Mouse (Mus musculus): ENCODE measurements around the gene Asic2. TPM values are rescaled to one million over a fixed set of nuclear protein-coding genes. Genes with fewer than 3 reads are reported as not detected.

The Asic2 gene
- polyA plus RNA-seq, 2 experiments = 0.01 to 0.04 TPM

- no peaks in the 10 kb centered on the region for H3K36me3 ChIP-seq (replicated peaks; ENCODE audit: control insufficient read depth, insufficient read depth, low read depth)
- WGBS (ENCODE audit: insufficient replicate concordance) = 41% methylated on average over 3 of the region's 3 CpGs
- H3K9me3 ChIP-seq (ENCODE audit: control insufficient read depth, low read length) = no peaks in the 10 kb centered on the region
- H3K9ac ChIP-seq (replicated peaks) = no peak overlapping the region
- ATAC-seq (ENCODE audit: insufficient read depth) = no peak
- H3K27ac ChIP-seq = no peak overlapping the region
- no peak overlapping the region for H3K4me3 ChIP-seq (ENCODE audit: insufficient read depth in 1 of 2, low read depth in 2 of 2, low read length in 2 of 2)
- H3K27me3 ChIP-seq (ENCODE audit: control insufficient read depth, insufficient read depth, low read length) = no peaks in the 10 kb centered on the region; the same call in 1 of the 2 replicates
- H3K4me2 ChIP-seq (ENCODE audit: low read depth) = no peak overlapping the region
- DNase-seq (ENCODE audit: low read depth in 3 of 3, low spot score in 3 of 3) = no peak
- TF ChIP-seq EP300 (IDR thresholded peaks at IDR 0.05; ENCODE audit: low read depth) (no peak), CTCF (IDR thresholded peaks at IDR 0.05; ENCODE audit: low read depth) (no peak)
- no peaks in the 10 kb centered on the region for H3K4me1 ChIP-seq (replicated peaks; ENCODE audit: control insufficient read depth in 2 of 2, insufficient read depth in 2 of 2, low read length in 1 of 2)
These were observed 1122.1 kb downstream of the Asic2 start for GRCm38 (mm10) chr11:80846115-80846514.

- ATAC-seq (ENCODE audit: insufficient read depth) (no peak), DNase-seq (ENCODE audit: low read depth in 3 of 3, low spot score in 3 of 3) (no peak)
- WGBS (ENCODE audit: insufficient replicate concordance) = 60% methylated on average over 7 of the region's 7 CpGs
These were observed 1122.8 kb downstream of the Asic2 start for GRCm38 (mm10) chr11:80845486-80845885.

GRCm38 (mm10) chr11:80843435-80843834 is 1124.8 kb downstream of the Asic2 start:
- Histone ChIP-seq H3K4me1 (replicated peaks; ENCODE audit: control insufficient read depth in 2 of 2, insufficient read depth in 2 of 2, low read length in 1 of 2) (no peaks in the 10 kb centered on the region), H3K27ac (no peak overlapping the region), H3K4me2 (ENCODE audit: low read depth) (no peak overlapping the region), H3K36me3 (replicated peaks; ENCODE audit: control insufficient read depth, insufficient read depth, low read depth) (no peaks in the 10 kb centered on the region), H3K9ac (replicated peaks) (no peak overlapping the region), H3K4me3 (ENCODE audit: insufficient read depth in 1 of 2, low read depth in 2 of 2, low read length in 2 of 2) (no peak overlapping the region), H3K9me3 (ENCODE audit: control insufficient read depth, low read length) (no peaks in the 10 kb centered on the region), H3K27me3 (ENCODE audit: control insufficient read depth, insufficient read depth, low read length) (no peaks in the 10 kb centered on the region)
- 29% methylated on average over 2 of the region's 2 CpGs for WGBS (ENCODE audit: insufficient replicate concordance)
- TF ChIP-seq CTCF (IDR thresholded peaks at IDR 0.05; ENCODE audit: low read depth) (no peak), EP300 (IDR thresholded peaks at IDR 0.05; ENCODE audit: low read depth) (no peak)
- no peak for DNase-seq (ENCODE audit: low read depth in 3 of 3, low spot score in 3 of 3)
- no peak for ATAC-seq (ENCODE audit: insufficient read depth)

More at GRCm38 (mm10) chr11:80845486-80845885, 1122.8 kb downstream of the Asic2 start:
- Histone ChIP-seq H3K4me1 (replicated peaks; ENCODE audit: control insufficient read depth in 2 of 2, insufficient read depth in 2 of 2, low read length in 1 of 2) (no peaks in the 10 kb centered on the region), H3K9me3 (ENCODE audit: control insufficient read depth, low read length) (no peaks in the 10 kb centered on the region), H3K4me3 (ENCODE audit: insufficient read depth in 1 of 2, low read depth in 2 of 2, low read length in 2 of 2) (no peak overlapping the region), H3K9ac (replicated peaks) (no peak overlapping the region), H3K36me3 (replicated peaks; ENCODE audit: control insufficient read depth, insufficient read depth, low read depth) (no peaks in the 10 kb centered on the region), H3K27ac (no peak overlapping the region), H3K4me2 (ENCODE audit: low read depth) (no peak overlapping the region), H3K27me3 (ENCODE audit: control insufficient read depth, insufficient read depth, low read length) (no peaks in the 10 kb centered on the region)
- TF ChIP-seq EP300 (IDR thresholded peaks at IDR 0.05; ENCODE audit: low read depth) = no peak
- TF ChIP-seq CTCF (IDR thresholded peaks at IDR 0.05; ENCODE audit: low read depth) = no peak

- Histone ChIP-seq H3K27ac (no peak overlapping the region), H3K4me2 (ENCODE audit: low read depth) (no peak overlapping the region), H3K36me3 (replicated peaks; ENCODE audit: control insufficient read depth, insufficient read depth, low read depth) (no peaks in the 10 kb centered on the region), H3K4me3 (ENCODE audit: insufficient read depth in 1 of 2, low read depth in 2 of 2, low read length in 2 of 2) (no peak overlapping the region), H3K27me3 (ENCODE audit: control insufficient read depth, insufficient read depth, low read length) (no peaks in the 10 kb centered on the region), H3K4me1 (replicated peaks; ENCODE audit: control insufficient read depth in 2 of 2, insufficient read depth in 2 of 2, low read length in 1 of 2) (no peaks in the 10 kb centered on the region), H3K9ac (replicated peaks) (no peak overlapping the region), H3K9me3 (ENCODE audit: control insufficient read depth, low read length) (no peaks in the 10 kb centered on the region)
- no peak for DNase-seq (ENCODE audit: low read depth in 3 of 3, low spot score in 3 of 3)
- ATAC-seq (ENCODE audit: insufficient read depth) = no peak
- WGBS (ENCODE audit: insufficient replicate concordance) = 56% methylated on average over 1 of the region's 1 CpGs
- TF ChIP-seq CTCF (IDR thresholded peaks at IDR 0.05; ENCODE audit: low read depth) = peak; percentile 26; the same call in 1 of the 2 replicates
- TF ChIP-seq EP300 (IDR thresholded peaks at IDR 0.05; ENCODE audit: low read depth) = no peak
These were observed 1129.5 kb downstream of the Asic2 start for GRCm38 (mm10) chr11:80838724-80839123.

- Histone ChIP-seq H3K4me3 (ENCODE audit: insufficient read depth in 1 of 2, low read depth in 2 of 2, low read length in 2 of 2) (no peak overlapping the region), H3K9ac (replicated peaks) (no peak overlapping the region), H3K36me3 (replicated peaks; ENCODE audit: control insufficient read depth, insufficient read depth, low read depth) (no peaks in the 10 kb centered on the region), H3K27ac (no peak overlapping the region), H3K27me3 (ENCODE audit: control insufficient read depth, insufficient read depth, low read length) (no peaks in the 10 kb centered on the region), H3K4me2 (ENCODE audit: low read depth) (no peak overlapping the region), H3K9me3 (ENCODE audit: control insufficient read depth, low read length) (no peaks in the 10 kb centered on the region), H3K4me1 (replicated peaks; ENCODE audit: control insufficient read depth in 2 of 2, insufficient read depth in 2 of 2, low read length in 1 of 2) (no peaks in the 10 kb centered on the region)
- TF ChIP-seq CTCF (IDR thresholded peaks at IDR 0.05; ENCODE audit: low read depth) = no peak
- TF ChIP-seq EP300 (IDR thresholded peaks at IDR 0.05; ENCODE audit: low read depth) = no peak
- WGBS (ENCODE audit: insufficient replicate concordance) = 37% methylated on average over 4 of the region's 4 CpGs
- DNase-seq (ENCODE audit: low read depth in 3 of 3, low spot score in 3 of 3) (no peak), ATAC-seq (ENCODE audit: insufficient read depth) (no peak)
These were observed 1132.4 kb downstream of the Asic2 start for GRCm38 (mm10) chr11:80835841-80836240.
